Mouse (Mus musculus): ENCODE data around the gene Olfr1396. TPM values are rescaled to one million over a fixed set of nuclear protein-coding genes. Genes with fewer than 3 reads are reported as not detected.

Olfr1396 gene
- polyA plus RNA-seq, 1 experiment from 2014 or later: not detected

DNA sequence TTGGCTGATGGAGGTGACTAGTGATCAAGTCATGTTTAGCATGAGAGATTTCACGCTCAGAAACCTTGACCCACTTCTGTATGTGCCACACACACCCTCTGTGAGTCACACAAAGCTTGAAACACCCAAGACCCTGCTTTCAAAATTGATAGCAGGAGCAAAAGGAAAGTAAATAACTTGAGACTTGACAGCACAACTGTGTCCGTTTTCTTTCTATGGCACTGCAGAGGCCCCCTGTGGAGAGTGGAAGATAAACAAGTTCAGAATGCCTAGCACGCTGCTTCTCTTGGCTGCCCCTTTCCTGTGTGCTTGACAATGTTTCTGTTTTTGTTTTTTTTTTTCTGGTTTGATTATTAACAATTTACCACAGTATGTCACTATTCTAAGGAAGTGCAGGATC, 29.8 kb downstream of the Olfr1396 start:
- no peak overlapping the region for H3K4me3 ChIP-seq (ENCODE audit: low read depth, low read length)
- H3K36me3 ChIP-seq (ENCODE audit: control insufficient read depth, insufficient read depth, low read length): no peaks in the 10 kb centered on the region
- H3K9ac ChIP-seq (replicated peaks; ENCODE audit: low read depth, low read length): no peak overlapping the region
- H3K27ac ChIP-seq (ENCODE audit: low read depth, low read length): no peak overlapping the region
- no peaks in the 10 kb centered on the region for H3K27me3 ChIP-seq (ENCODE audit: control insufficient read depth, insufficient read depth, low read length)
- no peak overlapping the region for H3K4me2 ChIP-seq (ENCODE audit: low read depth, low read length)
- WGBS: 37% methylated on average over 3 of the region's 3 CpGs
- no peaks in the 10 kb centered on the region for H3K9me3 ChIP-seq (ENCODE audit: control insufficient read depth, low read length)
- H3K4me1 ChIP-seq (ENCODE audit: control insufficient read depth, insufficient read depth, low read length): no peaks in the 10 kb centered on the region
- no peak for ATAC-seq (ENCODE audit: low read depth)

DNA sequence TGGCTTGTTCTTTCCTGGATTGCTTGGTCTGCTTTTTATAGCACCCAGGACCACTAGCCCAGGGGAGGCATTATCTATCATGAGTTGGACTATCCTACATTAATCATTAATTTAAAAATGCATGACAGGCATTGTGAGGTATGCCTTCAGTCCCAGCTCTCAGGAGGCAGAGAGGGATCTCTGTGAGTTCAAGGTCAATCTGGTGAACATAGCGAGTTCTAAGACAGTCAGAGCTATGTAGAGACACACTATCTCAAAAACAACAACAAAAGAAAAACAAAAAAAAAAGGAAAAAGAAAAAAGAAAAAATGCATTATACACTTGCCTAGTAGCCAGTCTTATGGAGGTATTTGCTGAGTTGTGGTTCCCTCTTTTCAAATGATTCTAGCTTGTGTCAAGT, 30.3 kb downstream of the Olfr1396 start:
- WGBS: 81% methylated on average over 1 of the region's 1 CpGs
- Histone ChIP-seq H3K9me3 (ENCODE audit: control insufficient read depth, low read length) (no peaks in the 10 kb centered on the region), H3K36me3 (ENCODE audit: control insufficient read depth, insufficient read depth, low read length) (no peaks in the 10 kb centered on the region), H3K27ac (ENCODE audit: low read depth, low read length) (no peak overlapping the region), H3K4me1 (ENCODE audit: control insufficient read depth, insufficient read depth, low read length) (no peaks in the 10 kb centered on the region), H3K4me3 (ENCODE audit: low read depth, low read length) (no peak overlapping the region), H3K9ac (replicated peaks; ENCODE audit: low read depth, low read length) (no peak overlapping the region), H3K4me2 (ENCODE audit: low read depth, low read length) (no peak overlapping the region), H3K27me3 (ENCODE audit: control insufficient read depth, insufficient read depth, low read length) (no peaks in the 10 kb centered on the region)
- ATAC-seq (ENCODE audit: low read depth): no peak

DNA sequence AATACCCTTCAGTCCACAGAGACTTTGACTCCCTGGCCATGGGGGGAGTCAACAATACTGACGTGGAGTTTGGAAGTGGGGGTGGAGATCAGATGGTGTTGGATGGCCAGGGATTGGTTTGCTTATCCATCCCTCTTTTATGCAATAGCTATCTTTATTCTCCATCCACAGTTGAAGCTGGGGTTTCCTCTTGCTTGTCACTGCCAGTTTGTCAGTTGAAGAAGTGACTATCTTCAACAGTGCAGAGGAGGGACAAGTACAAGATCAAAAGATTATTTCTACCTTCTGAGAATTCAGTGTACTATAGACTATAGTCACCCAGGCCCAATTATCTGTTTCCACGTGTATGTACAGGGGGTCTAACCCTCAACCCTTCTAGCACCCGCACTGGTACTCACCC, 30.9 kb downstream of the Olfr1396 start:
- no peak overlapping the region for H3K9ac ChIP-seq (replicated peaks; ENCODE audit: low read depth, low read length)
- H3K4me3 ChIP-seq (ENCODE audit: low read depth, low read length): no peak overlapping the region
- no peak overlapping the region for H3K27ac ChIP-seq (ENCODE audit: low read depth, low read length)
- no peak overlapping the region for H3K4me2 ChIP-seq (ENCODE audit: low read depth, low read length)
- ATAC-seq (ENCODE audit: low read depth): no peak
- H3K27me3 ChIP-seq (ENCODE audit: control insufficient read depth, insufficient read depth, low read length): no peaks in the 10 kb centered on the region
- 85% methylated on average over 3 of the region's 3 CpGs for WGBS
- H3K4me1 ChIP-seq (ENCODE audit: control insufficient read depth, insufficient read depth, low read length): no peaks in the 10 kb centered on the region
- H3K9me3 ChIP-seq (ENCODE audit: control insufficient read depth, low read length): no peaks in the 10 kb centered on the region
- H3K36me3 ChIP-seq (ENCODE audit: control insufficient read depth, insufficient read depth, low read length): no peaks in the 10 kb centered on the region

DNA sequence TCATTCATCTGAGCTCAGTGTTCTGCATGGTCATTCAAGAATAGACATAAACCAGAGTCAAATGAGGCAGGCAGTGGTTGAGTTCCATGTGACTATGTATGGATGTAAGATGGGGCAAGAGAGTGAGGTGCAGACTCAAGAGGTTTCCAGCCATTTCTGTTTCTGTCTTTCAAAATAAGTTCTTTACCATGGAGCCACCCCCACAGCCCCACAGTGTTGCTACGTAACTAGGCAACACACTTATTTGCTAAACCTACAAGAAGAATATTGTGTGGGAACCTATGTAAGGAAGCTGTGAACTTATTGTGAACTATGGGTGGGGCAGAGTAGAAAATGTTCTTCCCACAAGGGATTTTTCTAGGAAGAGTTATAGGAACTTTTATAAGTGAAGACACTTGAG, 31.5 kb downstream of the Olfr1396 start:
- Histone ChIP-seq H3K4me1 (ENCODE audit: control insufficient read depth, insufficient read depth, low read length) (no peaks in the 10 kb centered on the region), H3K9me3 (ENCODE audit: control insufficient read depth, low read length) (no peaks in the 10 kb centered on the region), H3K4me3 (ENCODE audit: low read depth, low read length) (no peak overlapping the region), H3K9ac (replicated peaks; ENCODE audit: low read depth, low read length) (no peak overlapping the region), H3K36me3 (ENCODE audit: control insufficient read depth, insufficient read depth, low read length) (no peaks in the 10 kb centered on the region), H3K27me3 (ENCODE audit: control insufficient read depth, insufficient read depth, low read length) (no peaks in the 10 kb centered on the region), H3K27ac (ENCODE audit: low read depth, low read length) (no peak overlapping the region), H3K4me2 (ENCODE audit: low read depth, low read length) (no peak overlapping the region)
- WGBS: 100% methylated on average over 1 of the region's 1 CpGs
- ATAC-seq (ENCODE audit: low read depth): no peak

DNA sequence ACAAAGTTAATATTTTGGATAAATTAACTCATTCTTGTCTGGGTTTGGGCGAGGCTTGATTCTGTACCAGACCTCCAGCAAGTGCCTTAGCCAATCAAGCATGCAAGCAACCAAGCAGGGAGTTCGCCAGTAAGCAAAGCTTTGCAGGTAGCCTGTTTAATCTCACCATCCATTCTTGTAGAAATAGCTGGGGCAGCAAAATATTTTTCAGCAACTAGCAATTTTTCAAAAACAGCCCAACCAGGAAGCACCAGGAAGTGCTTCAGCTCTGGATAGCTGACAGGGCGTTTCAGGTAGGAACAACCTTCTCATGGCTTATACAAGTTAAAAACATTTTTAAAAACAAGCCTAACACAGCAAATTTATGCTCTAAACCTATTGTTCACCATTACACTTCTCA, 32.8 kb downstream of the Olfr1396 start:
- H3K9ac ChIP-seq (replicated peaks; ENCODE audit: low read depth, low read length): no peak overlapping the region
- no peaks in the 10 kb centered on the region for H3K4me1 ChIP-seq (ENCODE audit: control insufficient read depth, insufficient read depth, low read length)
- no peaks in the 10 kb centered on the region for H3K9me3 ChIP-seq (ENCODE audit: control insufficient read depth, low read length)
- no peaks in the 10 kb centered on the region for H3K27me3 ChIP-seq (ENCODE audit: control insufficient read depth, insufficient read depth, low read length)
- no peak for ATAC-seq (ENCODE audit: low read depth)
- no peaks in the 10 kb centered on the region for H3K36me3 ChIP-seq (ENCODE audit: control insufficient read depth, insufficient read depth, low read length)
- 89% methylated on average over 3 of the region's 3 CpGs for WGBS
- no peak overlapping the region for H3K27ac ChIP-seq (ENCODE audit: low read depth, low read length)
- H3K4me3 ChIP-seq (ENCODE audit: low read depth, low read length): no peak overlapping the region
- no peak overlapping the region for H3K4me2 ChIP-seq (ENCODE audit: low read depth, low read length)

DNA sequence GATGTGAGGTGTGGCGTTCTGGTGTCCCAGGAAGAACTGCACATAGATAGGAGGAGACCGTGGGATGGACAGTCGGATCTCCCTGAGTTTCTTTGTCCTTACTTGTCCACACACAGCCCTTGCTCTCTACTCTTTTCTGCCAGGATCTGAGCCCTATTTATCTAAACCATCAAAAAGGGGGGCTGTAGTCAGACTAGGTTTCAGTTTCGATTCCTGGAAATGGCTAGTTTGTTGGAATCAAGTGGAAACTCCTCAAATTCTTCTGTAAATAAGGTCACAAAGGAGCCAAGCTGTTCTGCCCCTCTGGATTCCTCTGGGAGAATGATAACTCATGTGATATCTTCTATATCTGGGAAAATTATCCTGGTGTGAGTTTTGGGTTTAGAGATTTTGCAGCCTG, 33.3 kb downstream of the Olfr1396 start:
- Histone ChIP-seq H3K27me3 (ENCODE audit: control insufficient read depth, insufficient read depth, low read length) (no peaks in the 10 kb centered on the region), H3K27ac (ENCODE audit: low read depth, low read length) (no peak overlapping the region), H3K36me3 (ENCODE audit: control insufficient read depth, insufficient read depth, low read length) (no peaks in the 10 kb centered on the region), H3K4me1 (ENCODE audit: control insufficient read depth, insufficient read depth, low read length) (no peaks in the 10 kb centered on the region), H3K4me3 (ENCODE audit: low read depth, low read length) (no peak overlapping the region), H3K4me2 (ENCODE audit: low read depth, low read length) (no peak overlapping the region), H3K9ac (replicated peaks; ENCODE audit: low read depth, low read length) (no peak overlapping the region), H3K9me3 (ENCODE audit: control insufficient read depth, low read length) (no peaks in the 10 kb centered on the region)
- no peak for ATAC-seq (ENCODE audit: low read depth)
- 88% methylated on average over 4 of the region's 4 CpGs for WGBS

DNA sequence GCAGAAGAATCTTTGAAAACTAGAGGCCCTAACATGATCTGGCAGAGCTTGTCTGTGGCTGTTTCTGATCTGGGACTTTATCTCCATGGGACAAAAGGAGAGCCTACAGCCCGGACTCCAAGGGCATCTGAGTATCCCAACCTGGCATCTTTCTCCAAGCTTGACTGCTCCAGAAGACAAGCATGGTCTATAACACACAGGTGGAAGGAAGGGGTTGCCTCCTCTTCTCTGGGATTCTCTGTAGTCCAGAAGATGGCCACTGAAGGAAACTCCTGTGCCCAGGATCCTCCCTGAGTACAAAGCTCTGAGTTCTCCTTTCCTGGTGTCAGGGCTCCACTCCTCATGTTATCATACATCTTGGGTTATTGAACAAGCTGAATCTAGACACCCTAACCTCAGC, 34.0 kb downstream of the Olfr1396 start:
- ATAC-seq (ENCODE audit: low read depth): no peak
- 73% methylated on average over 1 of the region's 1 CpGs for WGBS

DNA sequence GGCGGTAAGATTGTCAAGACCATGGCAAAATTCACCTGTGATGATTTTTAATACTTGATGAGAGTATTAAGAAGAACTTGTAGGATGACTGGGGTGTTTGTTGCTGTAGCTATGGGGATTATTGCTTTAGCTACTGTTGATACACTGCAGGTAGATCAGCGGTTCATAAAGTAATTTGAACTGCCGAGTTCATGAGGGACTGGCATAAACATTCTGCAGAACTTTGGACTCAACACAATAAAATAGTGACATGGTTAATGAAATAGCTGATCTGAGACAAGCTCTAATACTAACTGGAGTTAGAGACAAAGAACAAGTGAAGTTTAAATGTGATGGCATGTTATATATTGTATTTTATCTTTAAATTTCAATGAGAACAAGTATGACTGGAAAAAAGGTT, 36.0 kb downstream of the Olfr1396 start:
- 91% methylated on average over 3 of the region's 3 CpGs for WGBS
- H3K36me3 ChIP-seq (ENCODE audit: control insufficient read depth, insufficient read depth, low read length): no peaks in the 10 kb centered on the region
- H3K9me3 ChIP-seq (ENCODE audit: control insufficient read depth, low read length): no peaks in the 10 kb centered on the region
- H3K9ac ChIP-seq (replicated peaks; ENCODE audit: low read depth, low read length): no peak overlapping the region
- H3K27ac ChIP-seq (ENCODE audit: low read depth, low read length): no peak overlapping the region
- H3K4me1 ChIP-seq (ENCODE audit: control insufficient read depth, insufficient read depth, low read length): no peaks in the 10 kb centered on the region
- no peaks in the 10 kb centered on the region for H3K27me3 ChIP-seq (ENCODE audit: control insufficient read depth, insufficient read depth, low read length)
- H3K4me2 ChIP-seq (ENCODE audit: low read depth, low read length): no peak overlapping the region
- no peak for ATAC-seq (ENCODE audit: low read depth)
- H3K4me3 ChIP-seq (ENCODE audit: low read depth, low read length): no peak overlapping the region

More for the DNA sequence above, 34.0 kb downstream of the Olfr1396 start:
- no peaks in the 10 kb centered on the region for H3K36me3 ChIP-seq (ENCODE audit: control insufficient read depth, insufficient read depth, low read length)
- no peak overlapping the region for H3K27ac ChIP-seq (ENCODE audit: low read depth, low read length)
- H3K4me1 ChIP-seq (ENCODE audit: control insufficient read depth, insufficient read depth, low read length): no peaks in the 10 kb centered on the region
- no peaks in the 10 kb centered on the region for H3K9me3 ChIP-seq (ENCODE audit: control insufficient read depth, low read length)
- no peak overlapping the region for H3K4me3 ChIP-seq (ENCODE audit: low read depth, low read length)
- no peaks in the 10 kb centered on the region for H3K27me3 ChIP-seq (ENCODE audit: control insufficient read depth, insufficient read depth, low read length)
- H3K9ac ChIP-seq (replicated peaks; ENCODE audit: low read depth, low read length): no peak overlapping the region
- H3K4me2 ChIP-seq (ENCODE audit: low read depth, low read length): no peak overlapping the region

DNA sequence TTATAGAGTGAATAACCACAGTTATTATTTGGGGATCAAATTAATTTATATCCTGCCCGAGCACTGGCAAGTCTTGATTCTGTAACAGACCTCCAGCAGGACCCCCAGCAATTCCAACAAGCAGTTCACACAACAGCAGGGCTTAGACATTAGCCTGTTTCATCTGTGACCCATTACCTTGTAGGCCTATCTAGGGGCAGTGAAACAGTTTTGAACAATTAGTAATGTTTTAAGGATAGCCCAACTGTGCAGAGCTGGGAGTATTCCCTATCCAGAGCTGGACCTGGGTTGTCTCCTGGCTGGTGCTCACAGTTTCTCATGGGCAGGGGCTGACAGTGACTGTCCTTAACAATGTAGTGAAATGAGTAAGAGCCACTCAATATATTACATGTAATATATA, 37.7 kb downstream of the Olfr1396 start:
- Histone ChIP-seq H3K4me1 (ENCODE audit: control insufficient read depth, insufficient read depth, low read length) (no peaks in the 10 kb centered on the region), H3K27ac (ENCODE audit: low read depth, low read length) (no peak overlapping the region), H3K27me3 (ENCODE audit: control insufficient read depth, insufficient read depth, low read length) (no peaks in the 10 kb centered on the region), H3K36me3 (ENCODE audit: control insufficient read depth, insufficient read depth, low read length) (no peaks in the 10 kb centered on the region), H3K4me3 (ENCODE audit: low read depth, low read length) (no peak overlapping the region), H3K4me2 (ENCODE audit: low read depth, low read length) (no peak overlapping the region), H3K9me3 (ENCODE audit: control insufficient read depth, low read length) (no peaks in the 10 kb centered on the region), H3K9ac (replicated peaks; ENCODE audit: low read depth, low read length) (no peak overlapping the region)
- 85% methylated on average over 1 of the region's 1 CpGs for WGBS
- no peak for ATAC-seq (ENCODE audit: low read depth)
